Mouse (Mus musculus) liver, postnatal 0 days (tissue): Measurements from ENCODE around the gene Alox8. TPM values are rescaled to one million over a fixed set of nuclear protein-coding genes. Genes with fewer than 3 reads are reported as not detected.

Experiments used
- ATAC-seq: fragments of 200-750 bp; cut with Nextera tagmentation; 2 replicates; pipeline ENCODE4 v1.8.0; 2017; ENCODE audit warnings: mild to moderate bottlenecking, moderate library complexity
- DNase-seq: peaks from one replicate; pipeline ENCODE4 v3.0.0-alpha.2; 2016
- H3K27ac ChIP-seq: fragments of 300-500 bp; sonication (generic); 2 replicates; pipeline ENCODE4 v1.5.1; 2014; ENCODE audit warnings: antibody characterized with exemption, moderate library complexity, mild to moderate bottlenecking, low read depth
- H3K27me3 ChIP-seq: fragments of 300-500 bp; sonication (generic); 2 replicates; pipeline ENCODE4 v1.6.1; 2014; ENCODE audit warnings: low read length, control low read depth, mixed read lengths; ENCODE audit not compliant: insufficient read depth
- H3K36me3 ChIP-seq: fragments of 300-500 bp; sonication (generic); replicated peaks from 2 replicates; pipeline ENCODE4 v1.6.1; 2014; ENCODE audit warnings: mild to moderate bottlenecking, control low read depth, low read length, moderate library complexity, mixed read lengths; ENCODE audit not compliant: insufficient read depth
- H3K4me1 ChIP-seq: fragments of 300-500 bp; sonication (generic); 2 replicates; pipeline ENCODE4 v1.6.1; 2014; ENCODE audit warnings: antibody characterized with exemption, mild to moderate bottlenecking, control low read depth; ENCODE audit not compliant: insufficient read depth
- H3K4me2 ChIP-seq: fragments of 300-500 bp; sonication (generic); 2 replicates; pipeline ENCODE4 v1.6.1; 2014; ENCODE audit warnings: low read depth, mild to moderate bottlenecking, low read length, moderate library complexity, mixed read lengths
- H3K4me3 ChIP-seq: fragments of 300-500 bp; sonication (generic); 2 replicates; pipeline ENCODE4 v1.5.1; 2014; ENCODE audit warnings: low read depth, low read length
- H3K9ac ChIP-seq: fragments of 300-500 bp; sonication (generic); replicated peaks from 2 replicates; pipeline ENCODE4 v1.6.1; 2014; ENCODE audit warnings: mild to moderate bottlenecking, moderate library complexity
- H3K9me3 ChIP-seq: fragments of 300-500 bp; sonication (generic); 2 replicates; pipeline ENCODE4 v1.6.1; 2016; ENCODE audit warnings: mild to moderate bottlenecking, control low read depth, low read length, mixed read lengths
- CTCF ChIP-seq: sonication (generic); IDR thresholded peaks from 2 replicates; pipeline ENCODE4 v1.5.1; 2016; ENCODE audit warnings: antibody characterized with exemption, low read depth
- EP300 ChIP-seq: IDR thresholded peaks from 2 replicates; pipeline ENCODE4 v1.6.1; 2016; ENCODE audit warnings: antibody characterized with exemption, low read depth, mild to moderate bottlenecking
- WGBS: fragments of 180-500 bp; shearing (Covaris S2); extraction: QIAGEN DNeasy Blood & Tissue Kit; methylation state at CpG from one replicate; pipeline ENCODE4 v1.1.7; 2014; ENCODE audit not compliant: insufficient replicate concordance; 5-methylcytosine and 5-hydroxymethylcytosine counted together
- polyA plus RNA-seq: library from polyadenylated mRNA; unstranded; fragments of >200 nt; fragmentation: Nextera tagmentation; extraction: Ambion mirVana; gene quantifications from 2 replicates; pipeline ENCODE4 v1.2.1, GENCODE M21; 2015

The Alox8 gene
- 0.04 TPM in 1 of 2 replicates, not detected in the other for polyA plus RNA-seq

DNA sequence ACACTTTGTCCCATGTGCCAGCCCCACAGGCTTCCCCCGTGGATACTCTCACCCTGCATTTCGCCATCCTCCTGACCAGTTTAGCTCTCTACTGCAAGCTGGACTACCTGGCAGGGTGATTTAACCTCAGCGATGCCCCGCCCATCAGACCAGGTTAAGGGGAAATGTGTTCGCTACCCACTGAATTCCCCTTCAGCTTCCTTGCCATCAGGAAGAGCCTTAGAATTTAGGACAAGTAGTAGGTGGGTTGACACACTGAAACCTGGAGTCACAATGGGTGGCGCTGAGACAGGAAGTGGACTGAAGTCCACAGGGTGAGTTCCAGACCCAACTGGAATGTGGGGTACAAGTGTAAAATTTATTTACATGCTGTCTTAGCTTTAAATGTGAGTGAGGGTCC lies at the start of gene Alox8:
Gene Alox8, minus strand, starts transcription at position 101 of the 400 bp plus-strand sequence.
- Histone ChIP-seq H3K4me2 (peak within 1 kb of the TSS; percentile 29; the same call in 1 of the 2 replicates), H3K9ac (no peak within 1 kb of the TSS), H3K4me1 (peaks cover 3% of the 10 kb centered on the region; the same call in 1 of the 2 replicates), H3K4me3 (no peak within 1 kb of the TSS), H3K27me3 (peaks cover 23% of the 10 kb centered on the region), H3K36me3 (no peaks in the 10 kb centered on the region), H3K27ac (no peak within 1 kb of the TSS), H3K9me3 (no peaks in the 10 kb centered on the region)
- ATAC-seq (no peak), DNase-seq (no peak)
- no peak for TF ChIP-seq CTCF
- TF ChIP-seq EP300: no peak
- 31% methylated on average over 6 of the region's 6 CpGs for WGBS

DNA sequence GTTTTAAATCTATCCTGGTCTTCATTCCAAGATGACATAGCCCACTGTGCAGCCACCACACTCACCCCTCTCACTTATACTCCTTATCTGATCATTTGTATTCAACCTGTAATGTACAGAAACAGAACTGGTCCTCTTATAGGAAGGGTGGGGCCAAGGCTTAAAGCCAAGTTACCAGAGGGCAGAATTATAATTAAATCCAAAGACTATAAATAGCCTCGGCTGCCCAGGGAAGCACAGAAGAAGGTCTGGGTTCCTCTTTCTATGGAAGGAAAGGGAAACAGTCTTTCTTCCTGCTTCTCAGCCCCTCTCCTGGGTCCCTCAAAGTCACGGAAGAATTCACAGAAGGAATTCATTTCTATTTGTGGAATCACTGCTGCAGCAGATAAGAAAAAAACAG lies 48.0 kb upstream of the Alox8 start:
- Histone ChIP-seq H3K4me2 (0 out of 2 replicates have a peak overlapping the region, but pooled peaks have one; percentile 7), H3K9me3 (no peaks in the 10 kb centered on the region), H3K9ac (no peak overlapping the region), H3K27ac (no peak overlapping the region), H3K27me3 (no peaks in the 10 kb centered on the region), H3K4me3 (no peak overlapping the region), H3K4me1 (no peaks in the 10 kb centered on the region), H3K36me3 (no peaks in the 10 kb centered on the region)
- WGBS: 10% methylated on average over 2 of the region's 2 CpGs
- TF ChIP-seq CTCF (no peak), EP300 (no peak)
- DNase-seq (no peak), ATAC-seq (no peak)

DNA sequence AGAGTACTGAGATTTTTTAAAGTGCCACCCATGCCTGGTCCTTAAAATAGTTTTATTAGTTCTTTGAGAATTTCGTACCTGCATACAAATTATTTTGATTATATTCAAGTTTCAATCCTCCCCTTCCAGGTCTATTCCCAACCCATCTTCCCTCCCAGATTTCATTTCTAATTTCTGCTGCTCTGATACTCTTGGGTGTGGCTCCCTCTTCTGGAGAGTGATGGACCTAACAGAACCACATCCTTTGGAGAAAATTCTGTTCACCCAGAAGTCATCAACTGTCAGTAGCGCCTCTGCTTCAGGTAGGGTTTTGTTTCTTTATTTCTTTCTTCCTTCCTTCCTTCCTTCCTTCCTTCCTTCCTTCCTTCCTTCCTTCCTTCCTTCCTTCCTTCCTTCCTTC lies 47.3 kb upstream of the Alox8 start:
- peak; percentile 30 for DNase-seq
- H3K27me3 ChIP-seq: no peaks in the 10 kb centered on the region
- H3K9ac ChIP-seq: no peak overlapping the region
- ATAC-seq: no peak
- WGBS: 12% methylated on average over 2 of the region's 2 CpGs
- H3K27ac ChIP-seq: no peak overlapping the region
- H3K4me2 ChIP-seq: no peak overlapping the region
- no peaks in the 10 kb centered on the region for H3K9me3 ChIP-seq
- H3K4me1 ChIP-seq: no peaks in the 10 kb centered on the region
- no peak overlapping the region for H3K4me3 ChIP-seq
- no peak for TF ChIP-seq EP300
- peak; percentile 73 for TF ChIP-seq CTCF
- no peaks in the 10 kb centered on the region for H3K36me3 ChIP-seq

DNA sequence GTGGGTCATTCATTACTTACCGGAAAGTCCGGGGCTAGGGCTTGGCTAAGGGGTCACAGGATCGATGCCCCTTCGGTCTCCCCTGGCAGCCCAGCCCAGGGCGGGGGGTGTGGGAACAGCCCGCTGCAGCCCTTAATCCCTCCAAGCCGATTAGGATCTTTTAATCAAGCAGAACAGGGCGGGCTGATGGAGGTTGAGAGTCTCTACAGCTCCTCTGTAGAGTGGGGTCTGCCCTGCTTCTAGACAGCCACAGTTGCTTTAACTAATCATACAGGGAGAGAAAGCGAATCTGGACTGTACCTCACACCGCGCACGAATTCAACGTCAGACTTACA lies 39.2 kb upstream of the Alox8 start, which contains the start of gene Gucy2e:
Gene Gucy2e, minus strand, starts transcription at position 111 of the 335 bp plus-strand sequence.
- ATAC-seq (no peak), DNase-seq (no peak)
- Histone ChIP-seq H3K36me3 (no peaks in the 10 kb centered on the region), H3K4me2 (peak within 1 kb of the TSS; percentile 63), H3K9ac (peak within 1 kb of the TSS; percentile 34; the same call in 1 of the 2 replicates), H3K27ac (no peak within 1 kb of the TSS), H3K4me3 (peak within 1 kb of the TSS; percentile 31), H3K9me3 (no peaks in the 10 kb centered on the region), H3K27me3 (peaks cover 50% of the 10 kb centered on the region), H3K4me1 (peaks cover 14% of the 10 kb centered on the region)
- 25% methylated on average over 13 of the region's 13 CpGs for WGBS
- TF ChIP-seq CTCF: no peak
- TF ChIP-seq EP300: no peak

DNA sequence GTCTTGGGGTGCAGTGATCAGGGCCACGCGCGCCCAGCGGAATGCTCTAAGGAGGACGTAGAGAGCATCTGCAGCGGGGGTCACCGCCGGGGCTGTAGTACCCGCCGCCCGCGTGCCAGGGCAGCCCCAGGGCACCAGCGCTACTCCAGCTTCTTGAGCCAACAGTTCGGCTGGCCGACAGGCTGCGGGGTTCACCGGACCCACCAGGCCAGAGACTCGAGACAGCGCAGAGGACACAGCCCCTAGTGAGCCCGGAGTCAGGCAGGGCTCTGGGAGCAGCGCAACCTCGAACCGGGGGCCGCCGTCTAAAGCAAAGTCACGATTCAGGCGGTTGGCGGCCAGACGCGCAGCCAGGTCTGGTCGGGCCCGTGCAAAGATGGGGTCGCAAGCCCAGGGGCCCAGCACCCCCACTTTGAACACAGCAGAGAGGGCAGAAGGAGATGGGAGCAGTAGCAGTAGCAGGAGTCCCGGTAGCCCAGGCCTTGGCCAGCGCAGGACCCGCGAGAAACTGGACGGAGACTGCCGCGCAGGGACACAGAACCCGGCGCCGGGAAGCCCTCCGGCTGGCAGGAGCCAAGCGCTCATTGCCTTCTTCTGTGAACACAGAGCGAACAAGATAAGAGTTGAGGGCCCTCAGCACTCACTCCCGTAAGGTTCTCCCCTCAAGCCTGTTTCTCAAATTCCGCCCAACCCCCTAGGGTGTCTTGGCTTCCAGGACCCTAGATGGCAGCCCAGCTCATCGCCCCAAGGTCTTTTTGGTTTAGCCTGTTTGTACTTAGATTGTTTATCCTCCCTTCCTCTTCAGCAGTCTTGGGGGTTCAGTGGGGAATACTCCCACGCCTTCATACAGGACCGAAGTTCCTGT lies 38.6 kb upstream of the Alox8 start:
- H3K9ac ChIP-seq: no peak overlapping the region; the same call in 1 of the 2 replicates
- TF ChIP-seq EP300 (no peak), CTCF (no peak)
- H3K27ac ChIP-seq: no peak overlapping the region
- peaks cover 14% of the 10 kb centered on the region for H3K4me1 ChIP-seq
- peak overlapping the region; percentile 31 for H3K4me3 ChIP-seq
- no peaks in the 10 kb centered on the region for H3K36me3 ChIP-seq
- H3K27me3 ChIP-seq: peaks cover 50% of the 10 kb centered on the region
- peak overlapping the region; percentile 63 for H3K4me2 ChIP-seq
- H3K9me3 ChIP-seq: no peaks in the 10 kb centered on the region
- 7% methylated on average over 51 of the region's 51 CpGs for WGBS
- ATAC-seq: 0 out of 2 replicates have a peak, but pooled peaks have one; percentile 7
- no peak for DNase-seq

DNA sequence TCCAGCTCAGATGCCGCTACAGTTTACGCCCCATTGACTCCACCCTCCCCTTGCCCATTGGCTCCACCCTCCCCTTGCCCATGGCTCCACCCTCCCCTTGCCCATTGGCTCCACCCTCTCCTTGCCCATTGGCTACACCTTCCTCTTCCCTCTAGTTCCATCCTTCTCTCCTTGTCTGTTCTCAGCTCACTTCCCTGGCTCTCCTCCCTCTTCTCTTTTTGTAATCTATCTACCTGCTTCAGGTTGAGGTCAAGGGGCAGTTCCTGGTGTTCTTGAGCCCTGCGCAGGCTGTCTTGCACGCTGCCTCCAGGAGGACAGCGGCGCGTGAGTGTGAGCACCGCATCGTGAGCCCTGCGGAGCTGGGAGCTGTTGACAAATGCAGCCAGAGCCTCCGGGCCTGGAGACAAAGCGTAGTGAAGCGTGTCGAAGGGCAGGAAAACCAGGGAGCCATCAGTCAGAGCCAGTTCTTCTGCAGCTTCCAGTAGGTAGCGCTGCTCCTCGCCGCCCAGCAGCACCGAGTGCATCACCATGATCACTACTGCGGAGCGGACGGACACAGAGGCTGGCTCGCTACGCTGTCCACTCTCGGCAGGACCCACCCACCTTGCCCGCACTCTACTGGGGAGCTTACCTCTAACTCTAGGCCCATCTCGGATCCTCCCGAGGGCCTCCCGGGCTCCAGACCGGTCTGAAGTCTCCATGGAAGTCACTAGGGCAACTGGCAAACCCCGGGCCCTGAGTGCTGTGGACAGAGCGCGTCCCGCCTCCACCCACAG lies 37.8 kb upstream of the Alox8 start:
- no peaks in the 10 kb centered on the region for H3K9me3 ChIP-seq
- DNase-seq (peak; percentile 81), ATAC-seq (peak; percentile 92)
- no peaks in the 10 kb centered on the region for H3K36me3 ChIP-seq
- peak overlapping the region; percentile 34; the same call in 1 of the 2 replicates for H3K9ac ChIP-seq
- 2% methylated on average over 31 of the region's 33 CpGs for WGBS
- peak overlapping the region; percentile 63 for H3K4me2 ChIP-seq
- H3K4me3 ChIP-seq: peak overlapping the region; percentile 31
- H3K27ac ChIP-seq: no peak overlapping the region
- H3K4me1 ChIP-seq: peaks cover 14% of the 10 kb centered on the region
- no peak for TF ChIP-seq EP300
- TF ChIP-seq CTCF: peak; percentile 37
- peaks cover 50% of the 10 kb centered on the region for H3K27me3 ChIP-seq
